8 mouse cellular contexts compared by ENCODE assay signal in genomic region chr2:84798493-84798921, GRCm38 (mm10). TPM values are rescaled to one million over a fixed set of nuclear protein-coding genes. Genes with fewer than 3 reads are reported as not detected.
A peak's percentile ranks its signal among the peaks of the same experiment; 100 is the strongest.
DNase-seq lines count a peak whose midpoint lies in the region; ATAC-seq and TF ChIP-seq lines count a peak whose summit lies in the region.

Gene Ube2l6, plus strand, starts transcription at chr2:84798828.

- WGBS in heart, embryonic 11.5 days (ENCODE audit: insufficient replicate concordance), result 0% methylated on average over 21 of the region's 21 CpGs
- WGBS in kidney, embryonic 14.5 days, result 2% methylated on average over 21 of the region's 21 CpGs
- under 1% methylated on average over 21 of the region's 21 CpGs for WGBS in limb, embryonic 15.5 days
- under 1% methylated on average over 21 of the region's 21 CpGs for WGBS in midbrain, embryonic 16.5 days

- peak within 1 kb of the TSS; percentile 82 for H3K27ac ChIP-seq in heart, embryonic 11.5 days (ENCODE audit: low read depth, low read length)
- H3K27ac ChIP-seq in kidney, embryonic 14.5 days (ENCODE audit: low read depth, low read length), result no peak within 1 kb of the TSS
- peak within 1 kb of the TSS; percentile 73 for H3K27ac ChIP-seq in limb, embryonic 15.5 days
- H3K27ac ChIP-seq in midbrain, embryonic 16.5 days (ENCODE audit: low read length), result no peak within 1 kb of the TSS; the same call in 1 of the 2 replicates

- no peaks in the 10 kb centered on the region for H3K27me3 ChIP-seq in erythroblast, embryonic 14.5 days (ENCODE audit: control insufficient read depth)
- H3K27me3 ChIP-seq in heart, embryonic 11.5 days (ENCODE audit: control insufficient read depth, insufficient read depth, low read length), result no peaks in the 10 kb centered on the region
- H3K27me3 ChIP-seq in kidney, embryonic 14.5 days (ENCODE audit: control insufficient read depth, insufficient read depth, low read length), result no peaks in the 10 kb centered on the region
- no peaks in the 10 kb centered on the region for H3K27me3 ChIP-seq in limb, embryonic 15.5 days
- no peaks in the 10 kb centered on the region for H3K27me3 ChIP-seq in midbrain, embryonic 16.5 days (ENCODE audit: control insufficient read depth, insufficient read depth, low read depth, low read length)
- no peaks in the 10 kb centered on the region for H3K27me3 ChIP-seq in splenic B cell, adult 2 months (ENCODE audit: control insufficient read depth, insufficient read depth, low read length, poor library complexity, severe bottlenecking)

- TF ChIP-seq CTCF in brain, embryonic 14.5 days (IDR thresholded peaks at IDR 0.05; ENCODE audit: borderline replicate concordance, extremely low read depth, insufficient read depth, insufficient read length), result no peak

- no peak for TF ChIP-seq POLR2A in brain, embryonic 14.5 days (IDR thresholded peaks at IDR 0.05; ENCODE audit: borderline replicate concordance, extremely low read depth, insufficient read depth, insufficient read length, poor library complexity, severe bottlenecking)

- H3K4me1 ChIP-seq in erythroblast, embryonic 14.5 days (ENCODE audit: control insufficient read depth), result peaks cover 71% of the 10 kb centered on the region
- peaks cover 6% of the 10 kb centered on the region; the same call in 1 of the 2 replicates for H3K4me1 ChIP-seq in heart, embryonic 11.5 days (ENCODE audit: control insufficient read depth, insufficient read depth, low read length)
- 0 out of 2 replicates have a peak, but pooled peaks cover 4% of the 10 kb centered on the region for H3K4me1 ChIP-seq in kidney, embryonic 14.5 days (ENCODE audit: control insufficient read depth, insufficient read depth, low read length)
- peaks cover 11% of the 10 kb centered on the region; the same call in 1 of the 2 replicates for H3K4me1 ChIP-seq in limb, embryonic 15.5 days
- H3K4me1 ChIP-seq in midbrain, embryonic 16.5 days (ENCODE audit: control insufficient read depth, insufficient read depth, low read length), result peaks cover 9% of the 10 kb centered on the region

- H3K36me3 ChIP-seq in erythroblast, embryonic 14.5 days (ENCODE audit: control insufficient read depth), result peaks cover 50% of the 10 kb centered on the region
- no peaks in the 10 kb centered on the region for H3K36me3 ChIP-seq in heart, embryonic 11.5 days (ENCODE audit: control insufficient read depth, insufficient read depth, low read length)
- H3K36me3 ChIP-seq in kidney, embryonic 14.5 days (ENCODE audit: control insufficient read depth, insufficient read depth, low read length), result no peaks in the 10 kb centered on the region
- no peaks in the 10 kb centered on the region for H3K36me3 ChIP-seq in limb, embryonic 15.5 days
- no peaks in the 10 kb centered on the region for H3K36me3 ChIP-seq in midbrain, embryonic 16.5 days (ENCODE audit: control insufficient read depth, insufficient read depth, low read length)
- no peaks in the 10 kb centered on the region for H3K36me3 ChIP-seq in splenic B cell, adult 2 months (ENCODE audit: control insufficient read depth, insufficient read depth, low read length, poor library complexity, severe bottlenecking)

- peaks cover 23% of the 10 kb centered on the region for H3K9me3 ChIP-seq in erythroblast, embryonic 14.5 days (ENCODE audit: control insufficient read depth, low read length)
- no peaks in the 10 kb centered on the region for H3K9me3 ChIP-seq in heart, embryonic 11.5 days (replicated peaks; ENCODE audit: control insufficient read depth, low read length)
- H3K9me3 ChIP-seq in kidney, embryonic 14.5 days (ENCODE audit: control insufficient read depth, low read length), result peaks cover 6% of the 10 kb centered on the region; the same call in 1 of the 2 replicates
- no peaks in the 10 kb centered on the region for H3K9me3 ChIP-seq in limb, embryonic 15.5 days
- H3K9me3 ChIP-seq in midbrain, embryonic 16.5 days (replicated peaks; ENCODE audit: control insufficient read depth, low read length, poor library complexity, severe bottlenecking), result no peaks in the 10 kb centered on the region

- peak within 1 kb of the TSS; percentile 87 for H3K4me2 ChIP-seq in heart, embryonic 11.5 days
- peak within 1 kb of the TSS; percentile 87 for H3K4me2 ChIP-seq in kidney, embryonic 14.5 days (replicated peaks; ENCODE audit: low read depth, low read length)
- peak within 1 kb of the TSS; percentile 96 for H3K4me2 ChIP-seq in limb, embryonic 15.5 days
- H3K4me2 ChIP-seq in midbrain, embryonic 16.5 days (ENCODE audit: low read length), result peak within 1 kb of the TSS; percentile 98

- H3K4me3 ChIP-seq in erythroblast, embryonic 14.5 days (replicated peaks), result peak within 1 kb of the TSS; percentile 86
- peak within 1 kb of the TSS; percentile 67 for H3K4me3 ChIP-seq in heart, embryonic 11.5 days (ENCODE audit: low read depth, low read length)
- peak within 1 kb of the TSS; percentile 53 for H3K4me3 ChIP-seq in kidney, embryonic 14.5 days (ENCODE audit: low read length)
- H3K4me3 ChIP-seq in limb, embryonic 15.5 days, result peak within 1 kb of the TSS; percentile 56
- H3K4me3 ChIP-seq in midbrain, embryonic 16.5 days (ENCODE audit: low read depth, low read length), result peak within 1 kb of the TSS; percentile 44

- peak; percentile 75 for DNase-seq in CD4-positive, CD25-positive, alpha-beta regulatory T cell, adult 2 months (ENCODE audit: low read depth, low spot score)
- DNase-seq in brain, embryonic 14.5 days (ENCODE audit: low read depth), result peak; percentile 79
- DNase-seq in splenic B cell, adult 2 months (ENCODE audit: low read depth, low spot score), result peak; percentile 53

- peak within 1 kb of the TSS; percentile 70 for H3K9ac ChIP-seq in heart, embryonic 11.5 days (ENCODE audit: low read depth, low read length)
- H3K9ac ChIP-seq in kidney, embryonic 14.5 days (ENCODE audit: low read depth, low read length), result peak within 1 kb of the TSS; percentile 49; the same call in 1 of the 2 replicates
- peak within 1 kb of the TSS; percentile 50 for H3K9ac ChIP-seq in limb, embryonic 15.5 days
- H3K9ac ChIP-seq in midbrain, embryonic 16.5 days (ENCODE audit: low read depth, low read length), result peak within 1 kb of the TSS; percentile 69

- peak; percentile 84 for ATAC-seq in heart, embryonic 11.5 days (replicated peaks; ENCODE audit: insufficient number of reproducible peaks, low FRiP score, low TSS enrichment)
- peak; percentile 77 for ATAC-seq in kidney, embryonic 14.5 days (ENCODE audit: low FRiP score, low TSS enrichment)
- ATAC-seq in limb, embryonic 15.5 days (ENCODE audit: insufficient number of reproducible peaks, low FRiP score, low TSS enrichment, low read depth), result peak; percentile 70; the same call in 1 of the 2 replicates
- peak; percentile 71 for ATAC-seq in midbrain, embryonic 16.5 days

RNA-seq across cellular contexts. Expression of gene Ube2l6, which starts in this region (rescaled TPM):
- 12.2 and 13.8 TPM in 2 replicates for polyA plus RNA-seq in brain, embryonic 14.5 days (2012; rRNA removed)
- polyA plus RNA-seq in erythroblast, embryonic 14.5 days (2012), result 9.9 and 22.9 TPM in 2 replicates
- 95.9 and 105 TPM in 2 replicates for polyA plus RNA-seq in heart, embryonic 11.5 days (2014; fragmentation: Nextera tagmentation; extraction: Ambion mirVana)
- 25.3 and 29.0 TPM in 2 replicates for polyA plus RNA-seq in kidney, embryonic 14.5 days (2014; fragmentation: Nextera tagmentation; extraction: Ambion mirVana)
- polyA plus RNA-seq in limb, embryonic 15.5 days (2015; fragmentation: Nextera tagmentation; extraction: Ambion mirVana), result 45.5 and 49.2 TPM in 2 replicates
- polyA plus RNA-seq in midbrain, embryonic 16.5 days (2015; fragmentation: Nextera tagmentation; extraction: Ambion mirVana), result 22.9 and 23.4 TPM in 2 replicates

Comparison
In these comparisons a context has a peak if more than half of its experiments do, and no peak if none do; other contexts are left out.
1. H3K27ac ChIP-seq: peak in heart, embryonic 11.5 days (single experiment) and limb, embryonic 15.5 days (single experiment); none in kidney, embryonic 14.5 days (single experiment) and midbrain, embryonic 16.5 days (single experiment).
2. Peak in every context shown above with its lines, with median percentiles within 50 percentile points of each other: DNase-seq, H3K4me3 ChIP-seq, ATAC-seq, H3K4me2 ChIP-seq and H3K9ac ChIP-seq.